Mouse (Mus musculus): ENCODE measurements around the gene Kif20b.

DNA sequence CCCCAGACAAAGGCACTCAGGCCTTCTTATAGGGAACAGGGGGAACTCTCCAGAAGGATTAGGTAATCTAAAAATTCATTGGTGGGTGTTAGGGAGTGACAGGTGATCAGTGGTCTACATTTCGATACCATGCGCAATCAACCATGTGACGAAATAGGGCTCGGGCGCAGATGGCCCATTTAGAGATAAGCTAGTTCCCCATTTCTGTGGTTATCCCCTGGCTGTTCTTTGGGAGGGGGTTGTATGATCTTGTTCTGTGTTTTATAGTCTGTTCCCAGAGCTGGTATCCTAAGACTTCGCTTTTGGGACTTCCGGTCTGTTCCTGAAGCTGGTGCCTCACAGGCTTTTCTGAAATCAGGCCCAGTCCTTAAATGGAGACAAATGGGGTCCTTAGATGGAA, 16.7 kb upstream of the Kif20b start:
- no peak for TF ChIP-seq CTCF (IDR thresholded peaks at IDR 0.05; ENCODE audit: low read depth, low read length)
- TF ChIP-seq GATA1 (IDR thresholded peaks at IDR 0.05; ENCODE audit: borderline replicate concordance, low read length): no peak
